Mouse (Mus musculus) megakaryocyte, embryonic 14.5 days (primary cell): ENCODE data around the gene Jag2.

Experiments used
- FLI1 ChIP-seq: IDR thresholded peaks from 2 replicates; pipeline ENCODE4 v1.6.1; 2012; ENCODE audit warnings: low read length, inconsistent platforms, mixed read lengths
- GATA1 ChIP-seq: IDR thresholded peaks from 3 replicates; pipeline ENCODE4 v1.6.1; 2012; ENCODE audit warnings: mixed read lengths, low read length, inconsistent platforms, borderline replicate concordance

- TF ChIP-seq GATA1 (no peak), FLI1 (no peak)
Measured at GRCm38 (mm10) chr12:112877607-112878020, 52.0 kb downstream of the Jag2 start.
